Mouse (Mus musculus): ENCODE data around the gene Alox12. TPM values are rescaled to one million over a fixed set of nuclear protein-coding genes. Genes with fewer than 3 reads are reported as not detected.

Gene Alox12
- total RNA-seq, 1 experiment from 2014 or later = 1.6 TPM

GRCm38 (mm10) chr11:70208778-70209388 is 46.3 kb downstream of the Alox12 start:
- ATAC-seq (replicated peaks; ENCODE audit: insufficient number of reproducible peaks, low FRiP score, low TSS enrichment, poor library complexity, severe bottlenecking) = no peak

DNA sequence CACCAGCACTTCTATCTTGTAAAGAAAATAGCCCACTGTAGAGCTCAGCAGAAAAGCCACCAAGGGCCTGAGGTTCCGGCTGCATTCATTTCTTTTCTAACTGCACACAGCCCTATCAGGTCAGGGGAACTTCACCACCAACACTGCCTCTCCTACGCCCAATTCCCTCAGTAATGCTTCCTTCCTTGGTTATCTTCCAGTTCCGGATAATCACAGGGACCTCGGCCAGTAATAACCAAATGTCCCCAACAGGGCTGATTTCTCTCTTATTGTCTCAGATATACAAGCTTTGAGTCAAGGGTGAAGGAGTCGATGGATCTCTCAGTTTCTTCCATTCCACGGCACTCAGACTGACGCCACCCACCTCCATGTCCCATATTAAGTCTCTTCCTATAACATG is 47.9 kb downstream of the Alox12 start:
- ATAC-seq (replicated peaks; ENCODE audit: insufficient number of reproducible peaks, low FRiP score, low TSS enrichment, poor library complexity, severe bottlenecking) = no peak

DNA sequence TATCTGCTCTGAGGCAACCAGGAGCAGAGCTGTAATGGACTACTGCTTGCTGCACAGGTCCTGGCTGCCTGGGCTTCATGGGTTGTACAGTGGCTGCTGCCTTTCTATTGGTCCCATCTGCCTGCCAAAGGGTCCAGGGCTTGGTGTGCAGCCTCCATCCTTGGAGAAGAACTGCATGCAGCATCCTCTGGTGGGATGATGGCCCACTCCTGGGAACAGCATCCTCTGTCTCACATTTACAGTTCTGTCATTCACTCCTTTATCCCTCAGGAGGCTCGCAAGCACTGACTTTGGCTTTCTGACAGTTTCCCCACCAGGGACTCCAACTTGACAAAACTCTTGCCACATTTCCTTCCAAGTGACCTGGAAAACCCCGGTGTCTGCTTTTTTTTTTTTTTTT is 48.4 kb downstream of the Alox12 start:
- no peak for ATAC-seq (replicated peaks; ENCODE audit: insufficient number of reproducible peaks, low FRiP score, low TSS enrichment, poor library complexity, severe bottlenecking)

- ATAC-seq (replicated peaks; ENCODE audit: insufficient number of reproducible peaks, low FRiP score, low TSS enrichment, poor library complexity, severe bottlenecking) = peak; percentile 69
These were observed 53.5 kb downstream of the Alox12 start for GRCm38 (mm10) chr11:70201691-70202090.

- ATAC-seq (replicated peaks; ENCODE audit: insufficient number of reproducible peaks, low FRiP score, low TSS enrichment, poor library complexity, severe bottlenecking) = no peak
These were observed 55.0 kb downstream of the Alox12 start for GRCm38 (mm10) chr11:70200036-70200608.

GRCm38 (mm10) chr11:70199107-70199506 is 56.0 kb downstream of the Alox12 start:
- no peak for ATAC-seq (replicated peaks; ENCODE audit: insufficient number of reproducible peaks, low FRiP score, low TSS enrichment, poor library complexity, severe bottlenecking)

DNA sequence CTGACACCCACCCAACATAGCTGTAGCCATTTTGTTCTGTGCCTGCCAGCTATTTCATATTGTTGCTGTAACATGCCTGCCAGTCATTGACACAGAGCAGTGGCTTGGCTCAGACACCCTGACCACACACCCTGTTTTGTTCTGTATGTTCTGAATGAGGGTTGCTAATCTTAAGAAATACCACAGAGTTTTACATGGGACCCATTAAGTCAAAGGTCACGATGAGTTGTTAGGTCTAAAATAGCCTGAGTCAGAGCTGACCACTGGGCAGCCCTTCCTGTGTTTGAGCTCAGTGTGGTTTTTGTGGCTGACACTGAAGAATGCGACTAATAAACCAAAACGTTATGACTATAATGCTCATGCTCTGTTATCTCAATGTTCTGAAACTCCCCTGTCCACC is 56.8 kb downstream of the Alox12 start:
- peak; percentile 76 for ATAC-seq (replicated peaks; ENCODE audit: insufficient number of reproducible peaks, low FRiP score, low TSS enrichment, poor library complexity, severe bottlenecking)

GRCm38 (mm10) chr11:70193354-70194285 is 61.5 kb downstream of the Alox12 start:
- no peak for ATAC-seq (replicated peaks; ENCODE audit: insufficient number of reproducible peaks, low FRiP score, low TSS enrichment, poor library complexity, severe bottlenecking)

- ATAC-seq (replicated peaks; ENCODE audit: insufficient number of reproducible peaks, low FRiP score, low TSS enrichment, poor library complexity, severe bottlenecking) = no peak
These were observed 63.0 kb downstream of the Alox12 start for GRCm38 (mm10) chr11:70192157-70192556.

Other genes starting within 250 kb of the Alox12 start
- gene Acadvl, start 239.9 kb downstream of the Alox12 start, total RNA-seq (2017) = 46.9 to 64.6 TPM (median 55.3 TPM) in 3 replicates
- gene Dlg4, start 238.4 kb downstream of the Alox12 start, total RNA-seq (2017) = 3.5 to 20.2 TPM (median 6.5 TPM) in 3 replicates
- not detected in 3 replicates for gene Asgr1, start 201.3 kb downstream of the Alox12 start, total RNA-seq (2017)
- gene Asgr2, start 162.7 kb downstream of the Alox12 start, total RNA-seq (2017) = 2.8 TPM in 1 of 3 replicates, not detected in the others
- 0.38 to 0.39 TPM in 2 of 3 replicates, not detected in the other for gene Mgl2, start 125.0 kb downstream of the Alox12 start, total RNA-seq (2017)
- gene Clec10a, start 99.2 kb downstream of the Alox12 start, total RNA-seq (2017) = 5.3 to 21.7 TPM (median 15.6 TPM) in 3 replicates
- gene Slc16a11, start 42.6 kb downstream of the Alox12 start, total RNA-seq (2017) = not detected in 3 replicates
- 1.9 to 11.0 TPM (median 3.1 TPM) in 3 replicates for gene Slc16a13, start 34.3 kb downstream of the Alox12 start, total RNA-seq (2017)
- not detected in 3 replicates for gene Bcl6b, start 25.6 kb downstream of the Alox12 start, total RNA-seq (2017)
- 8.1 to 28.1 TPM (median 18.3 TPM) in 3 replicates for gene 0610010K14Rik, start 17.4 kb downstream of the Alox12 start, total RNA-seq (2017)
- gene Gm21988, start 15.5 kb downstream of the Alox12 start, total RNA-seq (2017) = 3.3 to 5.8 TPM in 2 of 3 replicates, not detected in the other
- gene Rnasek, start 15.5 kb downstream of the Alox12 start, total RNA-seq (2017) = 17.5 to 31.1 TPM (median 23.2 TPM) in 3 replicates
- 2.5 TPM in 1 of 3 replicates, not detected in the others for gene Alox12e, start 67.3 kb upstream of the Alox12 start, total RNA-seq (2017)
- 1.6 to 43.2 TPM (median 41.4 TPM) in 3 replicates for gene Alox15, start 96.7 kb upstream of the Alox12 start, total RNA-seq (2017)
- gene Pelp1, start 154.7 kb upstream of the Alox12 start, total RNA-seq (2017) = 1.6 to 4.9 TPM (median 2.1 TPM) in 3 replicates
- gene Arrb2, start 177.3 kb upstream of the Alox12 start, total RNA-seq (2017) = 94.2 to 148 TPM (median 113 TPM) in 3 replicates
- gene Med11, start 196.6 kb upstream of the Alox12 start, total RNA-seq (2017) = 37.7 to 56.2 TPM (median 52.1 TPM) in 3 replicates
- gene Zmynd15, start 204.1 kb upstream of the Alox12 start, total RNA-seq (2017) = 0.21 TPM in 1 of 3 replicates, not detected in the others
- 1.6 to 3.5 TPM (median 2.8 TPM) in 3 replicates for gene Cxcl16, start 204.6 kb upstream of the Alox12 start, total RNA-seq (2017)
- not detected in 3 replicates for gene Tm4sf5, start 249.9 kb upstream of the Alox12 start, total RNA-seq (2017)